Mouse (Mus musculus): ENCODE measurements around the gene 4921507P07Rik.
"Not testable (repeated sequence)": the region's sequence is repeated elsewhere in the genome, so short reads cannot be mapped to it uniquely, and the experiment has no call there.

4921507P07Rik gene

GRCm38 (mm10) chr6:50558877-50559276 lies 37.6 kb downstream of the 4921507P07Rik start:
- no peak for DNase-seq (ENCODE audit: low read depth)

GRCm38 (mm10) chr6:50557566-50557965 lies 38.9 kb downstream of the 4921507P07Rik start:
- DNase-seq (ENCODE audit: low read depth): no peak

- DNase-seq (ENCODE audit: low read depth): not testable (repeated sequence)
Observed at GRCm38 (mm10) chr6:50554223-50554622, 42.2 kb downstream of the 4921507P07Rik start.

GRCm38 (mm10) chr6:50552881-50553518 lies 43.4 kb downstream of the 4921507P07Rik start:
- no peak for DNase-seq (ENCODE audit: low read depth)

- no peak for DNase-seq (ENCODE audit: low read depth)
Observed at GRCm38 (mm10) chr6:50549791-50550190, 46.6 kb downstream of the 4921507P07Rik start.

- DNase-seq (ENCODE audit: low read depth): peak; percentile 31
Observed at GRCm38 (mm10) chr6:50549051-50549450, 47.4 kb downstream of the 4921507P07Rik start.

GRCm38 (mm10) chr6:50545412-50546043 lies 50.9 kb downstream of the 4921507P07Rik start:
- DNase-seq (ENCODE audit: low read depth): peak; percentile 87

- DNase-seq (ENCODE audit: low read depth): no peak
Observed at GRCm38 (mm10) chr6:50542535-50542934, 53.9 kb downstream of the 4921507P07Rik start.

- no peak for DNase-seq (ENCODE audit: low read depth)
Observed at GRCm38 (mm10) chr6:50539641-50540040, 56.8 kb downstream of the 4921507P07Rik start.

GRCm38 (mm10) chr6:50536461-50536892 lies 60.0 kb downstream of the 4921507P07Rik start:
- DNase-seq (ENCODE audit: low read depth): peak; percentile 96

GRCm38 (mm10) chr6:50535346-50535745 lies 61.1 kb downstream of the 4921507P07Rik start:
- DNase-seq (ENCODE audit: low read depth): no peak

- peak; percentile 44 for DNase-seq (ENCODE audit: low read depth)
Observed at GRCm38 (mm10) chr6:50531920-50532319, 64.5 kb downstream of the 4921507P07Rik start.

- no peak for DNase-seq (ENCODE audit: low read depth)
Observed at GRCm38 (mm10) chr6:50531003-50531402, 65.4 kb downstream of the 4921507P07Rik start.

GRCm38 (mm10) chr6:50529194-50529593 lies 67.2 kb downstream of the 4921507P07Rik start:
- DNase-seq (ENCODE audit: low read depth): no peak

- DNase-seq (ENCODE audit: low read depth): peak; percentile 75
Observed at GRCm38 (mm10) chr6:50527416-50527815, 69.0 kb downstream of the 4921507P07Rik start.

- DNase-seq (ENCODE audit: low read depth): peak; percentile 95
Observed at GRCm38 (mm10) chr6:50526597-50527024, 69.8 kb downstream of the 4921507P07Rik start.

- no peak for DNase-seq (ENCODE audit: low read depth)
Observed at GRCm38 (mm10) chr6:50525846-50526245, 70.6 kb downstream of the 4921507P07Rik start.

GRCm38 (mm10) chr6:50524261-50524896 lies 72.1 kb downstream of the 4921507P07Rik start:
- peak; percentile 24 for DNase-seq (ENCODE audit: low read depth)
